Mouse (Mus musculus): ENCODE data around the gene Cog4.

DNA sequence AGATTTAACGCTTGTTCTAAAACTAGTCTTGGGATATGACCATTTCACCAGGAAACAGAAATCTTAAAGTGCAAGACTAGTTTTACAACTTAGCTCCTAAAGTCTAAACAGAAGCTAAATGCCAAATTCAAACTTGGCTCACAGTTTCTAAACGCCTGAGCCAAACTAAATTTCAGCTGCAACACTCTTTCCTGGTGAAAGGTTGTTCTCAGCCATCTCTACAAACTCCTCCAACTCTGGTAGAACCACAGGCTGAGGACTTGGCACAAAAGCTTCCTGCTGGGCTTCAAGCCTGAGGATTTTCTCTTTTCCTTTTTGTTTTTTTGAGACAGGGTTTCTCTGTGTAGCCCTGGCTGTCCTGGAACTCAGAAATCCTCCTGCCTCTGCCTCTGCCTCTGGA, 26.1 kb upstream of the Cog4 start:
- TF ChIP-seq EP300 (IDR thresholded peaks at IDR 0.05; ENCODE audit: low read length), result no peak
- no peak for TF ChIP-seq POLR2A (IDR thresholded peaks at IDR 0.05; ENCODE audit: low read depth, low read length)
- no peak for TF ChIP-seq MAFK (IDR thresholded peaks at IDR 0.05; ENCODE audit: insufficient replicate concordance, low read length)
- no peak for TF ChIP-seq MAZ (IDR thresholded peaks at IDR 0.05; ENCODE audit: low read depth, low read length)
